Mouse (Mus musculus): Measurements from ENCODE around the gene Pla2g4b. TPM values are rescaled to one million over a fixed set of nuclear protein-coding genes. Genes with fewer than 3 reads are reported as not detected.

Pla2g4b gene
- 4.3 and 7.6 TPM in 2 replicates for polyA plus RNA-seq (2012; rRNA removed; ENCODE audit: low replicate concordance)

GRCm38 (mm10) chr2:120032726-120033467 lies at the start of gene Pla2g4b:
Gene Pla2g4b (plus strand): TSS chr2:120033417.

GRCm38 (mm10) chr2:120026984-120027949 lies 6.0 kb upstream of the Pla2g4b start, which contains the start of the genes Jmjd7 and Gm28042:
Gene Jmjd7 (plus strand): TSS chr2:120027483.
Gene Gm28042 (plus strand): TSS chr2:120027493.

Other genes starting within 250 kb of the Pla2g4b start
- 16.6 and 25.9 TPM in 2 replicates for gene Rpap1, start 245.9 kb upstream of the Pla2g4b start, polyA plus RNA-seq (2012; rRNA removed; ENCODE audit: low replicate concordance)
- 1.9 and 12.4 TPM in 2 replicates for gene Tyro3, start 235.7 kb upstream of the Pla2g4b start, polyA plus RNA-seq (2012; rRNA removed; ENCODE audit: low replicate concordance)
- gene Mga, start 136.2 kb upstream of the Pla2g4b start, polyA plus RNA-seq (2012; rRNA removed; ENCODE audit: low replicate concordance), result 17.6 and 42.1 TPM in 2 replicates
- gene Mapkbp1, start 60.7 kb upstream of the Pla2g4b start, polyA plus RNA-seq (2012; rRNA removed; ENCODE audit: low replicate concordance), result 22.1 and 36.1 TPM in 2 replicates
- gene Jmjd7, start 5.9 kb upstream of the Pla2g4b start, polyA plus RNA-seq (2012; rRNA removed; ENCODE audit: low replicate concordance), result 7.9 and 14.1 TPM in 2 replicates
- gene Gm28042, start 5.9 kb upstream of the Pla2g4b start, polyA plus RNA-seq (2012; rRNA removed; ENCODE audit: low replicate concordance), result 3.3 and 4.9 TPM in 2 replicates
- 44.2 and 57.4 TPM in 2 replicates for gene Ehd4, start 121.2 kb downstream of the Pla2g4b start, polyA plus RNA-seq (2012; rRNA removed; ENCODE audit: low replicate concordance)
- 0.09 and 0.22 TPM in 2 replicates for gene Pla2g4e, start 211.9 kb downstream of the Pla2g4b start, polyA plus RNA-seq (2012; rRNA removed; ENCODE audit: low replicate concordance)